In the genomic region with DNA sequence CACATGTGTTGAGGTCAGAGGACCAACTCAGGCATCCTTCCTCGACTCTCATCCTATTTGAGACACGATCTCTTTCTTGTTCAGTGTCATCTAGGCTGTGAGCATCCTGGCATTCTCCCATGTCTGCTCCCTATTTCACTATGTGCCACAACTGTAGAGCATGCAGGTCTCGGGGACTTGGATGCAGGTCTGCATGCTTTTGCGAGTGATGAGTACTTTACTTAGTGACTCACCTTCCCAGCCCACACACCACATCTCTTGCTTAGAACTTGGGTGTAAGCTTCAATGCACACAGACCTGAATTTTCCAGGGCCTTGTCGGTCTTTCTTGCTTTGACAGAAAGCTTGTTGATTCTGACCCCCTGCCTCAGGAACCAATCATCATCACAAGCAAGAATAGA, we compare ENCODE assay signal across 27 mouse cellular contexts. TPM values are rescaled to one million over a fixed set of nuclear protein-coding genes. Genes with fewer than 3 reads are reported as not detected.
DNase-seq lines count a peak whose midpoint lies in the region; ATAC-seq lines count a peak whose summit lies in the region.
"Had no signal": no experiment of that assay in that cellular context is flagged by ENCODE, and none has a peak within 500 bp of the region (broad histone marks: within the 10 kb centered on the region; RNA-seq: fewer than 3 reads in every experiment).

No protein-coding gene starts in this region.

- DNase-seq in frontal cortex, postnatal 25 days (ENCODE audit: low spot score in 2 of 2): no peak
- DNase-seq in hindbrain, embryonic 10.5 days (ENCODE audit: low spot score): no peak
- DNase-seq in hindbrain, embryonic 14.5 days (ENCODE audit: low spot score): no peak
- peak; percentile 51 for DNase-seq in brain, adult 2 months (ENCODE audit: low read depth, low spot score)
- DNase-seq: adrenal gland, adult 8-10 months; adrenal gland, postnatal 14 days; adrenal gland, postnatal 36 days; B cell, adult 2 months; cerebellum, adult 11 months; cerebellum, adult 18-20 months; cerebellum, adult 8-10 months; cerebellum, adult 9-11 months; cerebellum, postnatal 14 days; cerebellum, postnatal 36 days; embryo, embryonic 11 days; forebrain, postnatal 0 days had no signal

- no peaks in the 10 kb centered on the region for H3K27me3 ChIP-seq in hindbrain, embryonic 10.5 days (ENCODE audit: insufficient read depth, poor library complexity, severe bottlenecking)
- H3K27me3 ChIP-seq in hindbrain, embryonic 14.5 days (ENCODE audit: control insufficient read depth, insufficient read depth, low read length): no peaks in the 10 kb centered on the region
- H3K27me3 ChIP-seq: embryonic facial prominence, embryonic 12.5 days; forebrain, embryonic 13.5 days; forebrain, embryonic 15.5 days; Patski had no signal

- 86% methylated on average over 5 of the region's 5 CpGs for WGBS in hindbrain, embryonic 10.5 days
- WGBS in hindbrain, embryonic 14.5 days: 87% methylated on average over 5 of the region's 5 CpGs

- peak; percentile 44; the same call in 1 of the 2 replicates for ATAC-seq in frontal cortex, adult (ENCODE audit: low TSS enrichment)
- no peak for ATAC-seq in hindbrain, embryonic 14.5 days (ENCODE audit: low FRiP score)
- ATAC-seq: activated CD4-positive, CD25-positive, alpha-beta regulatory T cell, adult 4 months; CD4-positive, CD25-positive, alpha-beta regulatory T cell, adult 4 months; forebrain, embryonic 13.5 days; forebrain, embryonic 15.5 days; forebrain, postnatal 0 days; Patski had no signal

- H3K27ac ChIP-seq in hindbrain, embryonic 10.5 days: peak overlapping the region; percentile 29; the same call in 1 of the 2 replicates
- no peak overlapping the region for H3K27ac ChIP-seq in hindbrain, embryonic 14.5 days
- H3K27ac ChIP-seq: embryonic facial prominence, embryonic 12.5 days; forebrain, embryonic 13.5 days; forebrain, embryonic 15.5 days had no signal

- no peak overlapping the region for H3K4me2 ChIP-seq in hindbrain, embryonic 14.5 days (replicated peaks)
- H3K4me2 ChIP-seq: embryonic facial prominence, embryonic 12.5 days; forebrain, embryonic 13.5 days; forebrain, embryonic 15.5 days had no signal

- no peak overlapping the region for H3K4me3 ChIP-seq in hindbrain, embryonic 10.5 days
- H3K4me3 ChIP-seq in hindbrain, embryonic 14.5 days (replicated peaks; ENCODE audit: low read length): no peak overlapping the region
- H3K4me3 ChIP-seq: embryonic facial prominence, embryonic 12.5 days; forebrain, embryonic 13.5 days; forebrain, embryonic 15.5 days had no signal

- no peaks in the 10 kb centered on the region for H3K9me3 ChIP-seq in hindbrain, embryonic 10.5 days
- H3K9me3 ChIP-seq in hindbrain, embryonic 14.5 days (ENCODE audit: control insufficient read depth, low read length): no peaks in the 10 kb centered on the region
- H3K9me3 ChIP-seq: embryonic facial prominence, embryonic 12.5 days; forebrain, embryonic 13.5 days; forebrain, embryonic 15.5 days; G1E had no signal

- H3K36me3 ChIP-seq in hindbrain, embryonic 10.5 days: no peaks in the 10 kb centered on the region
- no peaks in the 10 kb centered on the region for H3K36me3 ChIP-seq in hindbrain, embryonic 14.5 days (replicated peaks; ENCODE audit: control insufficient read depth, insufficient read depth)
- H3K36me3 ChIP-seq: embryonic facial prominence, embryonic 12.5 days; forebrain, embryonic 15.5 days; G1E had no signal

- no peak overlapping the region for H3K9ac ChIP-seq in hindbrain, embryonic 14.5 days
- H3K9ac ChIP-seq: embryonic facial prominence, embryonic 12.5 days; forebrain, embryonic 13.5 days; forebrain, embryonic 15.5 days; forebrain, postnatal 0 days had no signal

- H3K4me1 ChIP-seq in hindbrain, embryonic 10.5 days (replicated peaks): peaks cover 10% of the 10 kb centered on the region
- H3K4me1 ChIP-seq in hindbrain, embryonic 14.5 days (replicated peaks; ENCODE audit: control insufficient read depth, insufficient read depth, low read length): 0 out of 2 replicates have a peak, but pooled peaks cover 3% of the 10 kb centered on the region
- H3K4me1 ChIP-seq: forebrain, embryonic 13.5 days; forebrain, embryonic 15.5 days had no signal

RNA-seq across cellular contexts. Expression of a gene that starts 16.8 kb away (rescaled TPM):
- not detected in 2 replicates for polyA plus RNA-seq in hindbrain, embryonic 10.5 days (2016; fragmentation: Nextera tagmentation; extraction: Ambion mirVana)
- polyA plus RNA-seq in hindbrain, embryonic 14.5 days (2014; fragmentation: Nextera tagmentation; extraction: Ambion mirVana): not detected in 2 replicates
- polyA plus RNA-seq: activated CD4-positive, CD25-positive, alpha-beta regulatory T cell, adult 4 months; brain, embryonic 14.5 days; CD4-positive, CD25-positive, alpha-beta regulatory T cell, adult 4 months; embryonic facial prominence, embryonic 12.5 days; embryonic facial prominence, embryonic 14.5 days; forebrain, embryonic 11.5 days; forebrain, embryonic 13.5 days; forebrain, embryonic 15.5 days; forebrain, postnatal 0 days; G1E; Patski had no signal
